Mouse (Mus musculus) layer of hippocampus, adult 11-12 months (tissue): Measurements from ENCODE around the gene Syn3.

Experiments used
- DNase-seq: peaks from one replicate; pipeline ENCODE4 v3.0.0; 2022; ENCODE audit warnings: low spot score

Gene Syn3

GRCm38 (mm10) chr10:86093109-86094035 is 405.3 kb downstream of the Syn3 start:
- no peak for DNase-seq

GRCm38 (mm10) chr10:86091919-86092318 is 406.8 kb downstream of the Syn3 start:
- peak; percentile 30 for DNase-seq

DNA sequence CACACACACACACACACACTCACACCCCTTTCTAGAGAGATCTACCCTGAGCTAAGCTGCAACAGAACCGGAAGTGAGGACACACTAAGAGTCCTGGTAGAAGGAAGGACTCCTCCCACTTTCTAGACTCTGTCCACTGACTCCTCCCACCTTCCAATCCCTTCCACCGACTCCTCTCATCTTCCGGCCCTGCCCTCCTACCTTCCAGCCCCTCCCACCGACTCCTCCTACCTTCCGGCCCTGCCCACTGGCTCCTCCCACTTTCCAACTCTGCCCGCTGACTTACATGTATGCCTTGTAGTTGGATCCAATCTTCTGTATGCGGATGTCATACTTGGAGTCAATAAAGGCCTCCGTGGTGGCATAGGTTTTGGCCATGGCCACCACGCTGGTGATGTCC is 418.8 kb downstream of the Syn3 start:
- no peak for DNase-seq

DNA sequence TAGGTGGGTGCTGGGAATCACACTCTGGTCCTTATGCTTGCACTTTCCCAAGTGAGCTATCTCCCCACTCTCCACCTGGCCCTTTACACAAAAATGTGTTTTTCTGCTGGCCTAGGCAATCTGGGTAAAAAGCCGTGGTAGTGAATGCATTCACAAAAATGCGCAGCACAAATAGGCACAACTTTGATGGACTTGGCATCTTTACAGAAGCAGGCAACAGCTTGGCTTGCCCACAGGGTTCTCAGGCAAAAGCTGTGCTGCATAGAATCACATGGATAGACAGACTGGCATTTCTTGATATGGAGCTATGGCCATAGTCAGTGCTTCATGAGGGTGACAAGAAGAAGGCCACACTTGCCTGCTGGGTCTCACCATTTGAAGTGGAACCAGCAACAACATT is 419.9 kb downstream of the Syn3 start:
- DNase-seq, result no peak

DNA sequence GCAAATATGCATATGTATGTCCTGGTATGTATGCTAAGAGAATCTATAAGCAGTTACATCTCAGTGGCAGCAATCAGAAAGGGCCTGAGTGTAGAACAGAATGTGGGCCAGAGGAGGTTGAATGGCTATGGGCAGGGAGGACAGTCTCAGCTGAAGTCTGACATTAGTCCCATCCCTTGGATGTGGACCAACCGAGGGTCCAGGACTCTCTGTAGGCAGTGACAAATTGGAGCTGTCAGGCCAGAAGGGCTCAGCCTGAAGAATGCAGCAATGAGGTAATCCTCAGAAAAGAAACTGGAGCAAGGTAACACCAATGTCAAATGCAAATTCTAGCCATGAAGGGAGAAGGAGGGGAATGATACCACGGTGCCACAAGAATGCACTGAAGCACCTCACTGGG is 421.4 kb downstream of the Syn3 start:
- no peak for DNase-seq

GRCm38 (mm10) chr10:86074971-86075711 is 423.6 kb downstream of the Syn3 start:
- DNase-seq, result no peak

- DNase-seq, result no peak
Measured at GRCm38 (mm10) chr10:86074134-86074533, 424.6 kb downstream of the Syn3 start.

DNA sequence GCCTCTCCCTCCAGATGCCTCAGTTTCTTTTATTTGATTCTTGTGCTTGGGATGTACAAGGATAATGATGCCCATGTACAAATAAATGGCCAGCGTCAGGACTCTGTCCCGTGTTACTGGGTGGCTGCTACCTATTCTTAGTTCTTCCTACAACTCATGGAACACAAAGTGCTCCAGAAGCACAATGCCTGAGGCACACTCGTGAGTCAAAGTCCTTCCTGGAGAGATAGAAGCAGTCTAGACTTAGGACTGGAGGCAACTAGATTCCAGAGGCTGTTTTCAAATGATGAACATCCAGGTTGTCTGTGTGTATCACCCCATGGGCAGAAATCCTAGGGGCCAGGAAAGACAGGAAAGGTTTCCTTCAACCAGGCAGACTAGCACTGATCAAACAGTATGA is 427.9 kb downstream of the Syn3 start:
- DNase-seq, result no peak

GRCm38 (mm10) chr10:86069341-86069740 is 429.4 kb downstream of the Syn3 start:
- DNase-seq, result no peak

- DNase-seq, result no peak
Measured at GRCm38 (mm10) chr10:86067911-86068310, 430.8 kb downstream of the Syn3 start.

- DNase-seq, result no peak
Measured at GRCm38 (mm10) chr10:86066651-86067050, 432.0 kb downstream of the Syn3 start.

DNA sequence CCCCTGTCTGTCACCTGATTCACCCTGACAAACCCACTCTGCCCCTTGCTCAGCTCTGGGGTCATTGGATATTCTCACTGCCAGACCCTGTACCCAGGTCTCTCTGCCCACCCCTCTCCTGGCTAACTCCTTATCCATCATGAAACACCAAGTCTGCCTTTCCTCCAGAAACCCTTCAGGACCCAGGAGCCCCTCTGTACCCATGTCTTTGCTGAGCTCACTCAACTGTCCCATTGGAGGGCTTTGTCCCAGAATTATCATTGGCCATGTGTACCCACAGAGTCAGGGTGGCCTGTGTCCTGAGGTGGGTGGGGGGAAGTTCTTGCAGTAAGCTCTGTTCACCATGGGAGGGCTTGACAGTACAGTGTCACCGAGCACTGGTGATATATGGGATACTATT is 433.0 kb downstream of the Syn3 start:
- no peak for DNase-seq

DNA sequence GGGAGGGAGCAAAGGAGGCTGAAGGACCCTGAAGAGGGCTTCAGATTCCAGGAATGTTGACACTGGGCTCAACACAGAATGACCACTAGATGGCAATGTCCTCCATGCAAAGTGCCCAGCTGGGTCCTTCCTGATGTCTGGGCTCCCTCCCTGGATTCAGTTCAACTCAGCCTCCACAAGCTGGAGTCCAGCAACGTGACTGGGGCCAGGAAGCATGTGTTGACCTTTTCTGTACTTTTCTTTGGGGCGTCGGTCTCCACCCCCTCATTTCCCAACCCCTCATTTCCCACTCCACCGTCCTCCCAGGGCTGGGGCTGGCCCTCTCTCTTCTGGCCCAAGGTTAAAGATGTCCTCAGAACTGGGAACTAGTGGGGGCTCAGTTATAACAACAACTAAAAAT is 433.8 kb downstream of the Syn3 start:
- peak; percentile 79 for DNase-seq

GRCm38 (mm10) chr10:86063018-86063384 is 435.7 kb downstream of the Syn3 start:
- DNase-seq, result no peak

- DNase-seq, result no peak
Measured at GRCm38 (mm10) chr10:86062261-86063017, 436.3 kb downstream of the Syn3 start.

- DNase-seq, result no peak
Measured at GRCm38 (mm10) chr10:86060267-86060666, 438.4 kb downstream of the Syn3 start.

- no peak for DNase-seq
Measured at GRCm38 (mm10) chr10:86057712-86058111, 441.0 kb downstream of the Syn3 start.

DNA sequence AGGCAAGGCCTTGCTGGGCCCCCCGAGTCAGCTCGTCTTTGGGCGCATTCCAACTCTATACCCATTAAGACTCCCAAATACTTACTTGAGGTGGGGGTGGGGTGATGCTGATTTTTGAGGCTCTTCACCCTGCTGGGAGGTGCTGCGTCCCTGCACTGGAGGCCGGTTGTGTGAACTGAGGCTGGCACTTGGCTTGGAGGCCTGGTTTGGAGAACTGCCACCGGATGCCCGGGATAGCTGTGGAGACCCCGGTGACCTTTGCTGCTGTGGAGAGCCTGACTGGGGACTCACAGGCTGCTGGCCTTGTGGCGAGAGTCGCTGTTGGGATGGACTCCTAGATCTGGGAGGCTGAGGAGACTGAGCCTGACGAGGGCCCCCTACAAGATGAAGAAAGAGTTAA is 441.4 kb downstream of the Syn3 start:
- no peak for DNase-seq

GRCm38 (mm10) chr10:86056297-86056903 is 442.3 kb downstream of the Syn3 start:
- DNase-seq, result no peak

DNA sequence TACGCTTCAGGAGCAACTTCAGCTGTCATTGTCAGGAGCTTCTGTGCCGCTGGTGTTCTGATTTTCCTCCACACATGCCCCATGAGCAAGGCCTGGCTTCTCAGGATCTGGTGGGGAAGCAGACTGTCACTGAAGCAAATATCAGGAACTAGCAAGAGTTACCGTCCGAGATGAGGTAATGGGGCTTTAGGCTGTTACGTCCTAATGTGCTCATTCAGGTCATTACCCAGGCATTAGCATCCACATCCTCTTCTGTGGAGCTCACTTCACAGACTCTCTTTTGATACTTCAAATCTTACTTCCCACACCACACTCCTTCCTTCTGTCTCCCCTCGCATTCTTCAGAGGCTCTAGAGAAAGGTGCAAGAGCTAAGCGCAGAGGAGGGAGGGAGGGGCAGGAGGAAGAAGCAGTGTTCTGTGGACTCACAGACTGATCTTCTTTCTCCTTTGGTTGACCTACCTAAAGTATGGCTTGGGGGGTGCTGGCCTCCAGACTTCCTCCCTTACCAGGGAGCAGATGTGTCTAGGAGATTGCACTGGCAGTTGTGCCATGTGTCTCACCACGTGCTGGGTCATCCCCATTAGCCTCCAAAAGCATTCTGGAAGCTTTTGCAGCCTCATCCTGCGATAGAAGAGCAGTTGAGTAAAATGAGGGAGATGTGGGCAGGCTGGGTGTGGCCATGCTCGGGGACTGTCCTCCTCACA is 445.7 kb downstream of the Syn3 start:
- no peak for DNase-seq

- DNase-seq, result no peak
Measured at GRCm38 (mm10) chr10:86050522-86050921, 448.2 kb downstream of the Syn3 start.

DNA sequence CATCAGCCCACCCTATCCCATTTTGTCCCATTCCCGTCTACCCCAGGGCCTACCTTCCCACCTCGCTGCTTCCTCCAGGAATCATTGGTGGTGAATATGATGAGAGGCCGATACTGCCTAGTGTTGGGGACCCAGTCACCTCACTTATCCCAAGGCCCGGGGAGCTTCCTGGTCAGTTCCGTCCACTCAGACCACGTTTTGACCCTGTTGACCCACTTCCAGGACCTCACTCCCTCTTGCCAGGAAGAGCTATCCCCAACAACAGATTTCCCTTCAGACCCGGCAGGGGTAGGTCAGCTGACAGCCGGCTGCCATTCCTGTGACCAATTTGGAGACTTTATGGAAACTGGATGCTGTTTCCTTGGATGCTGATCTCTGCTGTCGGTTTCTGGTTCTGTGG is 450.9 kb downstream of the Syn3 start:
- no peak for DNase-seq
